Comparison of ENCODE assay signal across 7 mouse cellular contexts in genomic region chr1:81301661-81302060, GRCm38 (mm10).
DNase-seq lines count a peak whose midpoint lies in the region; ATAC-seq and TF ChIP-seq lines count a peak whose summit lies in the region.

No protein-coding gene starts in this region.

- no peaks in the 10 kb centered on the region for H3K4me1 ChIP-seq in lung, postnatal 0 days (ENCODE audit: insufficient read depth, low read depth, low read length)
- no peaks in the 10 kb centered on the region for H3K4me1 ChIP-seq in lung, adult 2 months (ENCODE audit: control insufficient read depth, insufficient read depth, low read length)
- H3K4me1 ChIP-seq in forebrain, embryonic 16.5 days (replicated peaks; ENCODE audit: control insufficient read depth, insufficient read depth, low read length): no peaks in the 10 kb centered on the region

- no peak overlapping the region for H3K9ac ChIP-seq in lung, postnatal 0 days (replicated peaks; ENCODE audit: low read depth)
- H3K9ac ChIP-seq in forebrain, embryonic 16.5 days (replicated peaks; ENCODE audit: low read depth, low read length): no peak overlapping the region

- TF ChIP-seq CTCF in lung, postnatal 0 days (IDR thresholded peaks at IDR 0.05): peak; percentile 60
- TF ChIP-seq CTCF in lung, adult 2 months (IDR thresholded peaks at IDR 0.05; ENCODE audit: insufficient read depth, low read length): no peak

- H3K9me3 ChIP-seq in lung, postnatal 0 days (ENCODE audit: low read length): no peaks in the 10 kb centered on the region
- H3K9me3 ChIP-seq in forebrain, embryonic 16.5 days (ENCODE audit: control insufficient read depth, low read length): no peaks in the 10 kb centered on the region

- H3K4me3 ChIP-seq in lung, postnatal 0 days (ENCODE audit: low read depth, low read length): no peak overlapping the region
- H3K4me3 ChIP-seq in lung, adult 2 months (replicated peaks; ENCODE audit: extremely low read depth, low read depth, low read length): no peak overlapping the region
- no peak overlapping the region for H3K4me3 ChIP-seq in forebrain, embryonic 16.5 days (replicated peaks; ENCODE audit: low read length)

- WGBS in lung, postnatal 0 days: 3% methylated on average over 2 of the region's 2 CpGs
- 6% methylated on average over 2 of the region's 2 CpGs for WGBS in lung, adult 2 months
- 6% methylated on average over 2 of the region's 2 CpGs for WGBS in forebrain, embryonic 16.5 days

- peak; percentile 28 for DNase-seq in lung, postnatal 0 days (ENCODE audit: low spot score)
- no peak for DNase-seq in lung, adult 2 months
- DNase-seq in cerebellum, adult 11 months: peak; percentile 23
- peak; percentile 43 to 53 for DNase-seq in left cerebral cortex, postnatal 10 days (ENCODE audit: extremely low spot score in 1 of 2, low spot score in 2 of 2)
- peak; percentile 55 for DNase-seq in right cerebral cortex, adult 18-20 months
- DNase-seq in urinary bladder, postnatal 4 days (ENCODE audit: low spot score in 2 of 2): no peak

- ATAC-seq in lung, postnatal 0 days: no peak
- ATAC-seq in forebrain, embryonic 16.5 days: peak; percentile 70

- TF ChIP-seq POLR2A in lung, adult 2 months (IDR thresholded peaks at IDR 0.05; ENCODE audit: borderline replicate concordance, extremely low read depth, low read depth, low read length): no peak

- no peak for TF ChIP-seq EP300 in lung, postnatal 0 days (IDR thresholded peaks at IDR 0.05)

- no peak overlapping the region for H3K27ac ChIP-seq in lung, postnatal 0 days (ENCODE audit: low read length)
- H3K27ac ChIP-seq in forebrain, embryonic 16.5 days (ENCODE audit: low read length): no peak overlapping the region

- no peak overlapping the region for H3K4me2 ChIP-seq in lung, postnatal 0 days (replicated peaks; ENCODE audit: low read depth, low read length)
- no peak overlapping the region for H3K4me2 ChIP-seq in forebrain, embryonic 16.5 days (ENCODE audit: low read length)

- no peaks in the 10 kb centered on the region for H3K36me3 ChIP-seq in lung, postnatal 0 days (ENCODE audit: insufficient read depth, low read length)
- H3K36me3 ChIP-seq in forebrain, embryonic 16.5 days (ENCODE audit: control insufficient read depth, insufficient read depth): no peaks in the 10 kb centered on the region

- intact Hi-C loops in left cerebral cortex, postnatal 10 days (cut with DNase I): loop anchor here (5.0 to 10.0 kb wide), 3 partner anchors 469 to 1117 kb away; no protein-coding TSS in a partner anchor

- H3K27me3 ChIP-seq in lung, postnatal 0 days (replicated peaks; ENCODE audit: insufficient read depth, low read length): no peaks in the 10 kb centered on the region
- no peaks in the 10 kb centered on the region for H3K27me3 ChIP-seq in forebrain, embryonic 16.5 days (replicated peaks; ENCODE audit: control insufficient read depth, insufficient read depth, low read length)

Comparison
In these comparisons a context has a peak if more than half of its experiments do, and no peak if none do; other contexts are left out.
1. DNase-seq: peak in lung, postnatal 0 days (single experiment), cerebellum, adult 11 months (single experiment), left cerebral cortex, postnatal 10 days (2 of 2) and right cerebral cortex, adult 18-20 months (single experiment); none in lung, adult 2 months (single experiment) and urinary bladder, postnatal 4 days (0 of 2).